Mouse (Mus musculus) left cerebral cortex, postnatal 4 days (tissue): ENCODE data around the gene Tmem45b. TPM values are rescaled to one million over a fixed set of nuclear protein-coding genes. Genes with fewer than 3 reads are reported as not detected.

Experiments
- DNase-seq: peaks from one replicate; pipeline ENCODE4 v3.0.0-alpha.2; 2022
- intact Hi-C: fragments of 180-260 bp; cut with DNase I; formaldehyde crosslinking; loops from one replicate; pipeline ENCODE4 v1.15.1; 2025
- total RNA-seq, 2 experiments: library from RNA; stranded (reverse); gene quantifications; 2 replicates each; pipeline ENCODE4 v1.2.3; 2021

The Tmem45b gene
- total RNA-seq, 2 experiments from 2014 or later: not detected

GRCm38 (mm10) chr9:31405217-31405616, 59.0 kb downstream of the Tmem45b start:
- intact Hi-C loops: no loop called here
- DNase-seq: no peak

DNA sequence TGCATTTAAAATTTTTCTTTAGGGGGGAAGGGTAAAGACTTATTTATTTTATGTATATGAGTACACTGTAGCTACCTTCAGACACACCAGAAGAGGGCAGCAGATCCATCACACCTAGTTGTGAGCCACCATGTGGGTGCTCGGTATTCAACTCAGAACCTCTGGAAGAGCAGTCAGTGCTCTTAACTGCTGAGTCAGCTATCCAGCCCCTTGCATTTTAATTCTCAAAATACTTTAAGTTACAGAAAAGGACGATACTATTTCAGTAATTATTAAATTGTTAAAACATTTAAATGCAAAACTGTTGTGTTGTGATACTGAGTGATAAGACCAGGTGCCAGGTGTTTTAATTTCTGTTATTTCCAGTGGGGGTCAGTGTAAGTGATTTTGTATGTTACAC, 60.0 kb downstream of the Tmem45b start:
- no peak for DNase-seq
- intact Hi-C loops: no loop called here

DNA sequence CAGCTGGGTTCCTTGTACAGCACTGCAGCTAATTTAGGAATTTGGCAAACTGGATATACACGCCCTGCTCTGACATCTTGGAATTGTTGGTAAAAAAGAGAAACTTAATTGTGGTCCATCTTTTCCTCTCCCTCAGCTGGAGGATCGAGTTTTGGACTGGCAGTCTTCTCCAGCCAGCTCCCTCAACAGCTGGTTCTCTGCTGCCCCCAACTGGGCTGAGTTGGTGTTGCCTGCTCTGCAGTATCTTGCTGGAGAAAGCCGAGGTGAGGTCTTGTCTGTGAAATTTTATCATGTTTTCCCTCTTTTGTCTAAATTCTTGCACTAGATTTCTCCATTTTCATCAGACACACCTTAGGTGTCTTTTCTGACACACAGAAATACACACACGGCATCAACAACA, 63.8 kb downstream of the Tmem45b start:
- intact Hi-C loops: no loop called here
- DNase-seq: peak; percentile 74

DNA sequence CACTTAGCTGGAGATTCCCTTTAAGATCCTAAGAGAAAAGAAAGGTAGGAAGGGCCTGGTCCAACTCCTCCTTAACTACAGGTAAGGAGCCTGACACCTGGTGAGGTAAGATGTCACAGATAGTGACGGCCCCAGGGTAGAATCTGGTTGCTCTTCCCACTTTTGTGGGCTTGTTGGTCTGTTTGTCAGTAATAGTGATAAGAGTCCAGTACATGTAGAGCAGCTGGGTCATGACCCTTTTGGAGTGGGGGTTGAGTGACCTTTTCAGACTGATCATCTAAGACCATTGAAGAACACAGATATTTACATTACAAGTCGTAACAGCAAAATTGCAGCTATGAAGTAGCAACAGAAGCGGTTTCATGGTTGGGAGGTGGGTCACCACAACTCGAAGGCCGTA, 77.1 kb downstream of the Tmem45b start:
- intact Hi-C loops: no loop called here
- DNase-seq: no peak

DNA sequence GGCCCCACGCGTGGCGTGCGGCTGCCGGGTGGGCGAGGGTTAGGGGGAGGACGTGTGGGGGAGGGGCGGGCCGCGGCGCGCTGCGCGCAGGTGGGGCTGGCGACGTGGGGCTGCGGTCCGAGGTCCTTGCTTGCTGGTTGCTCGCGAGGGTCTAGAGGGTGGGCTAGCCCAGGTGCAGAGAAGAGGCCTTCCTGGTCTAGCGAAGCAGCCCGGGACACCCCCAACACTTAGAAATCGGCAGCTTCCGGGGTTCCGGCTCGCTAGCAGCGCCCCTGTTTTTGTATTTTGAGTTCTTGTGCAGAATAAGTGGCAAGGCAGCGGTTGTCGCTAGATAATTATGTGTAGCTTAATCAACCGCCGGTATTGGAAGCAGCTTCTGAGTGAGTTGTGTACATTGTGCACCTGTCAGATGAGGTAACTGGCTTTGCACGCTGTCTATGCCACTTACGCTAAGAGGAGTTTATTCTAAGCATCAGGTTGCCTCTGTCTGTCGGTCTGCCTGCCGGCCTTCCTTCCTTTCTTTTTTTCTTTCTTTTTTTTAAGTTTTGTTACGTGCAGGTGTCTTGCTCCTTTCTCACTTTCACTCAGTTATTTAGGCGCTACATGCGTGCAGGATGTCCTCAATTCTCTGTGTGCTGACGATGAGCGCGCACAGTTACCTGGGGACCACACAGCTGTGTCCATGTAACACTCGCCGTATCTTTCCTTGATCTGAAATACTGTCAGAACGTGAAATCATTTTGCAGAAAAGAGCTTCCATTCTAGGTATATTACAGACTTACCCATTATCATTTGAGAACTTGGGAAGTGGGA, 77.7 kb downstream of the Tmem45b start:
- DNase-seq: no peak
- intact Hi-C loops: no loop called here

DNA sequence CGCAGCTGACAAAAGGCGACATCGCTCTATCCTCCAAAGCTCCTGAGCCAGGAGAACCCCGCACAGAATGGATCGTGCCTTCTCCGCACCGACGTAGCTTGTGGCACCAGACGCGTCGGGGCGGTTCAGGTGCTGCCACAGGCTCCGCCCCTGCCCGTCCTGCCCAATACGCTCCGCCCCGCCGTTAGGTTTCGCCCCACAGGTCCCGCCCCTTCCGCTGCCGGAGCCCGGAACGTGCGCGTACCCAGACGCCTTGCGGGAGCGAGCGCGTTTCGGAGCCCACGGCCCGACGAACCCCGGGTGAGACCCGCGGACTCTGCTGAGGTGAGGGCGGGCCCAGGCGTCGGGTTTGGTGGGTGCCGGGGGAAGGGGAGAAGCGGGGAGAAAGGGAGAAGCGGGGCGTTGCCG, 78.3 kb downstream of the Tmem45b start, which contains the start of gene Nfrkb:
Nfrkb (plus strand) TSS at position 246 of the 408 bp plus-strand sequence.
- intact Hi-C loops: no loop called here
- DNase-seq: peak; percentile 96

DNA sequence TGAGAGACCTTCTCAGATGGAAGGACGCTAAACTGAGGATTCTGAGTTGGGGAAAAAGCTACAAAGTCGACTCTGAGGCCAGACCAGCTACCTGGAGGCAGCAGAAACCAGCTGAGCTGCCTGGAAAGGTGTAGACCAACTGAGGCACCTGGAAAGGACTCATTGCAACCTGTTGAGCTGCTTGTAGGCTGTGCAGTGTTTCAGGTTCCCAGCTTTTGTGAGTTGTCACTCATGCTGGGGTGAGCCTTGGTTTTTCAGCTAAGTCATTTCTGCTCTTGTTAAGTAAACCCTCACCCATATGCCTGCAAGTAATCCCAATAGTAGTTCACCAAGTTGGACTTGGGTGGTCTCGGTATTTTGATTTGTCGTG, 78.8 kb downstream of the Tmem45b start:
- intact Hi-C loops: no loop called here
- DNase-seq: no peak

DNA sequence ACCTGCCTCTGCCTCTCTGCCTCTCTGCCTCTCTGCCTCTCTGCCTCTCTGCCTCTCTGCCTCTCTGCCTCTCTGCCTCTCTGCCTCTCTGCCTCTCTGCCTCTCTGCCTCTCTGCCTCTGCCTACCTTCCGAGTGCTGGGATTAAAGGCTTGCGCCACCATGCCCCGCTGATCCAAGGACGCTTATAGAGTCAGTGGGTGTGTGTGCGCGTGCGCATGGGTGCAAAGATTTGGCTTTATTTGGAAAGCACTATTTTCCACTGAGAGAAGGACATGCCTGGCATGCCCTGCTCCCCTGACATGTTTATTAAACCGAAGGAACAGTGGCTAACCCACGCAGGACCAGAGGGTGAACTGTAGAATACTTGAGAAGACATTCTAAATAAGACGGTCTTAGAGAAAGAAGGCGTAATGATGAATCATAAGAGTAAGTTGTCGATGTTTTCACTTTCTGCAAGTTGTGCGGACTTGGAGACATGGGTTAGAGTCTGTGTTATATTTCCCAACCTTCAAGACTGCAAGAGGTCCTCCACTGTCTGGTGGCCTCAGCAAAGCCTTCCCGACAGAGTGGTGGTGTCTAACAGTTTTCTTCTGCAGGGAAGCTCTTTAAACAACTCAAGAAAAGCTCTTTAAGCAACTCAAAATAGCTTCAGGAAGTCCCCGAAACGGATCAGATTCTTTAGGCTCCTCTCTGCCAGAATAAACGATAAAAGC, 79.3 kb downstream of the Tmem45b start:
- intact Hi-C loops: no loop called here
- no peak for DNase-seq

DNA sequence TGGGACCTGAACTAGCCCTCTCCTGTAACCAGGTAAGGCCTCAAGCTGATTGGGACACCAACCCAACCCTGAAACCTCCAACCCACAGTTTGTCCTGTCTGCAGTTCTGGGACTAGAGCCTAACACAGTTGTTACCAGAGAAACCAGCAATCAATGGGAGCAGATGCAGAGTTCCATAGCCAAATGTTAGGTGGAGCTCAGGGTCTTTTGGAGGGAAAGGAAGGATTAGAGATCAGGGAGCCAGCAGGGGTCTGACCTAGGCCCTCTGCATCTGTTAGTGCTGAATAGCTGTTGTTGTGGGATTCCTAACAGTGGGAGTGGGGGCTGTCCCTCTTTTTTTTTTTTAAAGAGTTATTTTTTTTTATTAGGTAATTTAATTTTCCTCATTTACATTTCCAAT, 87.6 kb downstream of the Tmem45b start:
- intact Hi-C loops: no loop called here
- no peak for DNase-seq

Other genes starting within 250 kb of the Tmem45b start
- 10 to 100 TPM; 26.0 to 27.0 TPM for gene Prdm10, start 183.9 kb downstream of the Tmem45b start, total RNA-seq
- 10 to 100 TPM; 42.1 to 42.6 TPM for gene Nfrkb, start 78.3 kb downstream of the Tmem45b start, total RNA-seq